Mouse (Mus musculus) heart, adult 9 months (tissue): Measurements from ENCODE around the gene Sco2.
A peak's percentile ranks its signal among the peaks of the same experiment; 100 is the strongest.

Source experiments
- DNase-seq, 2 experiments: peaks; one replicate each; pipeline ENCODE4 v3.0.0; 2022; ENCODE audit warnings: low spot score in 2 of 2

Sco2 gene

DNA sequence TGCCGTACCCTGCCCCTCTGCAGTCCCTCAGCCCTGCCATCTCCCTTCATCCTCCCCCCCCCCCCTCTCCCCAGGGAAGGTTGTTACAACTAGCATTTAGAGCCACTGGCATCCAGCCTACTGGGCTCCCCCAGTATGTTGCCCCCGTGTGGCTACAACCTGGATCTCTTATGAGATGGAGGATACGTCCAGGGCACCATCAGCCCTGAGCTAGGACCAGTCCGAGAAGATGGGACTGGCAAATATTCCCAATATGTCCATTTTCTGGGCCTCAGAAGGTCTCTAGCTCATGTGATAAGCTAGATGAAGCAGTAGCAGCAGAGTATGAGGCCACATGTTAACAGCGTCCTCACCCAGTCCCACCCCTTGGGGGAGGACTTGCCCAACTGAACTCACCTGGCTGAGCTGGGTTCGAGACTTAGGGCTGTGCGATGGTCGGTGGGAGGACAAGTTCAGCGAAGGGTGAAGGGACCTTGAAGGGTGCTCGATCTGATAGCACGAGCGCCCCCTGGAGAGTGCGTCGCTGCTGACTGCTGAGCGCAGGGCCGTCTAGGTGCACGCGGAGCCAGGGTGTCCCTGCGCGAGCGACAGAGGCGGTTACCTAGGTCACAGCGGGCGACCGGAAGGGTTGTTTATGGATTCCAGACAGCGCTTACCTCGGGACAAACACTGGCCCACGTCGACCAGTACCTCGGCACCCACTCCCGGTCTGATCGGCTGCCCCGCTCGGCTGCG is 452 bp downstream of the Sco2 start:
- peak; percentile 82 to 86 for DNase-seq

DNA sequence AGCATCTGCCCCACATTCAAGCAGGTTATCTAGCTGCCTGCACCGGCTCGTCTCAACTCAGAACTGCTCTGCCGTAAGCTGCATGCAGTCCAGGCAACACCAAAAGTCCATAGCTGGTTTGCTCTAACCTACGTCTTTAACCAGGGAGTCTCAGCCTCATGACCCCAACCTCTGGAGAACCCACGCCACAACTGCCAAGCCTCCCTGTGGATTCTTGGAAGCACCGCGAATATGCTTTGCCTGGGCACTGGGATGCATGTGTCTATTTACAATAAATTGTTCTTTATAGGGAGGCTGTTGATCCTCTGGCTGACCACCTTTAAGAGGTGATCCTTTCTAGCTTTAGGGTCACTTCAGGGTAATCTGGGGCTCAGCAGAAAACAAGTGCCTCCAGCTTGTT is 1.1 kb downstream of the Sco2 start:
- no peak for DNase-seq

DNA sequence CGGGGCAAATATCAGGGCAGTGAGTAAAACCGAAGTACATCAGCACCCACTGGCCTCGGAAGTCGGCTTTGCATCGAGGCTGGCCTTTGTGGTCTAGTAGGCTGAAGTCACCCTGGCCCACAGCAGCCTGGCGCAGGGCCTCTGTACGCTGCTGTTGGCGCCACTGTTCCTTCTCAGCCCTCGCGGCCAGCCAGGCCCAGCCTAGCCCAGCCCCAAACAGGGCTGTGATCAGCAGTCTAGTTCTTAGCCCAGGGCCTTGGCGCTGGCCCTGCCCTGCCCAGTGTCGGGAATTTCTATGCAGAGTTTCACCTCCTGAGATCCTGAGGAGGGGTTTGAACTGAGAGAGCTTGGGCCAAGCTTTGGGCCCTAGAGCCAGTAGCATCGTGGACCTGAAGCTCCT is 1.6 kb downstream of the Sco2 start:
- DNase-seq: no peak

GRCm38 (mm10) chr15:89365141-89365551 is 8.5 kb downstream of the Sco2 start:
- DNase-seq: no peak

DNA sequence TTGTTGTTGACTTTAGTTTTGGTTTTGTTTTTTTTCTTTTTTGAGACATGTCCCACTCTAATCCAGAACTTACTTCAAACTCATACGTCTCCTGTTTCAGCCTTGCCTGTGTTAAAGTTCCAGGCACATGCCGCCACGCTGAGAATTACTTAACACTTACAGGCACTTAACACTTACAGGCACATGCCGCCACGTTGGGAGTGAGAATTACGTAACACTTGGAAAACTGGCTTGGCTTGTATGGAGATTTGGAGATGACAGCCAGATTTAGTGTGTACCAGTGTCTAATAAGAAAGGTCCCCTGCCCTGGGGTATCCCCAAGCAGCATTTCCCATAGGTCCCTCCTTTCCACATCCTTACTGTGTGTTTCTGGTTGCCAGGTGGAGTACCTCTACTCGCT is 10.6 kb downstream of the Sco2 start:
- DNase-seq: no peak

DNA sequence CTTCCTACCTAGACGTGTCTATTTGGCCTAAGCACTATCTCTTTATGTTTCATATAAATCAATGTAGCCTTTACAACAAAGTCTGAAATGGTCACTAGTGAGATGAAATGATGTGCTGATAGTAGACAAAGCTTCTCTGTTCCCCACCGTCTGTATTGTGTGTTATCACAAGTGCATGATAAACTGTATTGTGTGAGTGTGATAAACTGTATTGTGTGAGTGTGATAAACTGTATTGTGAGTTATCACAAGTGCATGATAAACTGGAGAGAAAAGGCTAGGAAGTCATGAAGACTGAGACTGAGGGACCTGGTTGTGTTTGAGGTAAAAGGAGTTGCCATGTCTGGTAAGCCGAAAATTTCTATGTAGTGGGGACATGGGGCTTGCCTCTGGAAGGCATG is 14.9 kb downstream of the Sco2 start:
- DNase-seq: no peak

DNA sequence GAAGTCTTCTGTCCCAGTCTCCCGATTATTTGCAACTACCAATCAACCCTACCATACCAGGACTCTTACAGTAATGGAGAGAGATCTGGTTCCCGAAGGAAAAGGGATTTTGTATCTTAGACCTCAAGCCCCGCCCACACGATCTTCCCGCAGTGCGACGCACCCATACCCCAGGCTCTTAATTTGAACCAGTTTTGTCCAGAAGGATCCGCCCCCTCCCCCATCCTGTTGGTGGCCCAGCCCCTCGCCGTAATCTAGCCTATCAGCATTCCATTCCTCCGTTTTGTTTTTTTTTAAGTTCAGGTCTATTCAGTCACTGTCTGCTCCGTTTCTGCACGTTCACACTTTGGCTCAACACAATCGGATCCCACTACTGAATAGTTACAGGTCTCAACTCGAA is 17.3 kb downstream of the Sco2 start:
- DNase-seq: no peak

- peak; percentile 94 to 95 for DNase-seq
These were observed 18.1 kb downstream of the Sco2 start, which contains the start of the genes Lmf2 and Ncaph2 for GRCm38 (mm10) chr15:89355241-89356187. Gene Lmf2 (minus strand): TSS chr15:89355659. Gene Ncaph2 (plus strand): TSS chr15:89355719.

GRCm38 (mm10) chr15:89354455-89354854 is 19.2 kb downstream of the Sco2 start:
- DNase-seq: no peak

DNA sequence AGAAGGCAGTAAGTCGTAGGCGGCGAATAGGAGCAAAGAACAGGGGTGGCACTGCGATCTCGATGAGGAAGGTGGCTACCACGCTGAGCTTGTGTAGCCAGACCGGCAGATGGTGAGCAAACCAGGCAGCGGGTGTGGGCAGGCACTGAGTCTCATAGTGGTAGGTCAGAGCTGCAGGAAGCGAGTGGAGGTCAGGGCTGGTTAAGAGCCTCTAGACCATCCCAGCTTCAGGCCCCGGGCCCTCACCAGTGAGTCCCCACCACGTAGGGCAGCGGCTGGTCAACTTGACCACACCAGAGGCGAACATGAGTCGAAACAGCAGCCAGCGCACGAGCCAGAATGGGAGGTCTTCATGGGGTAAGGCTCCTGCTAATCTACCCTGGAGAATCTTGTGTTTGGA is 19.8 kb downstream of the Sco2 start:
- no peak for DNase-seq

DNA sequence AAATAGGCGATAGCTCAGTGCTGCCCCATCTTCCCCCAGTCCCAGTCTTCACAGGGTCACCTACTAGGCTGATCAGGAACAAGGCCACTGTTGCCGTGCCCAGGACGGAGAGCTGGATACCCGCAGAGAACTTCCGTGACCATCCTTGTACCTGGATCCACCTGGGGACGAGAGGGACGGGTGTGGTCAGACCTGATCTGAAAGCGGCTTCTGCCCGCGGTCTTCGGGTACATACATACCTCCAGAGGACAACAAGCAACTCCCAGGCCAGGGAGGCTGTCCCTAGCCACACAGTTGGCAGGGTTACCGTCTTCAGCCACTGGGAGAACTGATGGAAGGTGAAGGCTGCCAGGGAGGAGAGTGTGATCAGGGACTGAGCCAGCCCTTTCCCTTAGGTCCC is 20.9 kb downstream of the Sco2 start:
- no peak for DNase-seq

GRCm38 (mm10) chr15:89352054-89352453 is 21.6 kb downstream of the Sco2 start:
- DNase-seq: no peak

DNA sequence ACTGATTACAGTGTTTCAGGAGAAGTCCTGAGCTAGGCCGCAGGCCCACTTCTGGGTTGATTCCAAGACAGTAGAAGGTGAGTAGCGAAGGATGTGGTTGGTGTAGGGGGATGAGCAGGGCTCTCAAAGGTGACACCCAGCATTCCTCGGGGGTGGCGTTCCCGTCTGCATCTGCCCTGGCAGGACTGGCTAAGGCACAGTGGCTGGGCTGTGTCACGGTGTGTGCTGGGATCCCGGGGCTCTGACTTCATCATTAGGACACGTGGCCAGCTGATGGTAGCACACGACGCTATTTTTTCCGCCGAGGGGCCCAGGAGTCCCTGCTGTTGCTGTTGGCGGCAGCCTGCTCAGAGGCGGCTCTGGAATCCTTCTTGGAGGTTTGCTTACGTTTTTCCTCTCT is 22.3 kb downstream of the Sco2 start:
- no peak for DNase-seq

DNA sequence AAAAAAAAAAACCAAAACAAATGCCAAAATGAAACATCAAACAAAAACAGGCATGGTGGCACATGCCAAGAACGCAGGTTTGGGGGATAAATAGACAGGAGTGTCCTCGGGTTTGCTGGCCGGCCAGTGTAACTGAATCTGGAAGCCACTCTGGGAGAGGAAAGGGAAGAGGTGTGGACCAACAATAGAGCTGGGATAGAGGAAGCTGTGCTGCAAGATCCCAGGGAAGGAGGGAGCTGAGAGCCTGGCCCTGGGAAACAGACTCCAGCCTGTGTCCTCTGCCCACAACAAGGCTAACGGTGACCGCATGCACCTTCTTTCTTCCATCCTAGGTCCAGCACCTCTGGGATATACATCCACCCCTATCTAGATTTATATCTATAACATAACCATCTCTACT is 23.2 kb downstream of the Sco2 start:
- peak in 1 of 2 experiments; percentile 58 for DNase-seq

DNA sequence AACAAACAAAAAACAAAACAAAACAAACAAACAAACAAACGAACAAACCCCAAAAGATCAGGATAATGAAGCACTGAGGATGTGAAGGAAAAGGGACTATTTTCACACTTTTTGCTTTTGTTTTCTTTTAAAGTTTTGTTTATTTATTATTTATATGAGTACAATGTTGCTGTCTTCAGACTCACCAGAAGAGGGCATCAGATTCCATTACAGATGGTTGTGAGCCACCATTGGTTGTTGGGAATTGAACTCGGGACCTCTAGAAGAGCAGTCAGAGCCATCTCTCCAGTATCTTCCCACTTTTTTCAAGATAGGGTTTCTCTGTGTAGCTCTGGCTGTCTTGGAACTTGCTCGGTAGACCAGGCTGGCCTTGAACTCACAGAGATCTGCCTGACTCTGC is 30.3 kb downstream of the Sco2 start:
- no peak for DNase-seq

- no peak for DNase-seq
These were observed 32.0 kb downstream of the Sco2 start for GRCm38 (mm10) chr15:89341678-89342077.

DNA sequence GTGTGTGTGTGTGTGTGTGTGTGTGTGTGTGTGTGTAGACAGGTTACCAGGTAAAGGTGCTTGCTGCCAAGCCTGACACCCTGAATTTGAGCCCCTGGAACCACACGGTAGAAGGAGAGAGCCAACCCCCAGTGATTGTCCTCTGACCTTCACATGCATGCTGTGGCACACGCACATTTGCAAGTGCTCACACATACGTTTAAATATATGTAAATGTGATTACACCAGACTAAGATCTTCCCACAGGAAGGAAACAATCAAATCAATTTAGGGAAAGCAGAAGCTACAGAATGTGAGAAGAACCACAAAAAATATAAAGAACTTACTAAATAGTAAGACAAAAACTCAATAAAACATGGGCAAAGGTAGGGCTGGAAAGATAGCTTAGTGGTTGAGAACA is 33.5 kb downstream of the Sco2 start:
- DNase-seq: no peak

- no peak for DNase-seq
These were observed 34.0 kb downstream of the Sco2 start for GRCm38 (mm10) chr15:89339696-89340095.

DNA sequence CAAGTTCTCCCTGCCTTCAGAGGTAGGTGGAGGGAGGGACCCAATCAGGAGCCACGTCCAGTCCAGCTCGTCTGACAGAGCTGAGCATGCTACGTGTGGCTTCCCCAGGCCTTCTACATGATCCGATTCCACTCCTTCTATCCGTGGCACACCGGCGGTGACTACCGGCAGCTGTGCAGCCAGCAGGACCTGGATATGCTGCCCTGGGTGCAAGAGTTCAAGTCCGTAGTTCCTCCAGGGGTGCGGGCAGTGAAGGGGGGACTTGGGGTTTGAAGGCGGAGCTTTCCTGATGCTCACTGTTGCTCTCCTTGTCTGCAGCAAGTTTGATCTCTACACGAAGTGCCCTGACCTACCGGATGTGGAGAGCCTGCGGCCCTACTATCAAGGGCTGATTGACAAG is 37.2 kb downstream of the Sco2 start:
- no peak for DNase-seq

GRCm38 (mm10) chr15:89334774-89335537 is 38.7 kb downstream of the Sco2 start:
- DNase-seq: no peak

DNA sequence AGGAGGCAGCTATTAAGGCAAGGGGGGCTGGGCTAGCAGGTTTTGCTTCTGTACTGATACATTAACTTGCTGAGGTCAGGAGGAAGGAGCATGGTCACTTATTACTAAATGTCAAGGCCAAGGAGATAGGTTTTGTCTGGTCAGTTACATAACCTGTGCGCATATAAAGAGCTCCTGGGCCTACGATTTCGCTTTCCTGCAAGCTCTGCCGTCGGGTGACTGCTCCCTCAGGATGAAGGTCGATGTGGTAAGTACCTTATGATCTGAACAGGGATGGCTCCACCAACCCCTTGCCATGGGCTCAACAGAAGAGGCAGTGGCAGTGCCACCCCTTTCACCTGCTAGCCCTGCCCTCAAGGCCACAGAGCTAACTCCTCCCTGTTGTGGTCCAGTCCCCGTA is 39.4 kb downstream of the Sco2 start, which contains the start of gene Miox:
Gene Miox, plus strand, starts transcription at position 128 of the 400 bp plus-strand sequence.
- DNase-seq: no peak

DNA sequence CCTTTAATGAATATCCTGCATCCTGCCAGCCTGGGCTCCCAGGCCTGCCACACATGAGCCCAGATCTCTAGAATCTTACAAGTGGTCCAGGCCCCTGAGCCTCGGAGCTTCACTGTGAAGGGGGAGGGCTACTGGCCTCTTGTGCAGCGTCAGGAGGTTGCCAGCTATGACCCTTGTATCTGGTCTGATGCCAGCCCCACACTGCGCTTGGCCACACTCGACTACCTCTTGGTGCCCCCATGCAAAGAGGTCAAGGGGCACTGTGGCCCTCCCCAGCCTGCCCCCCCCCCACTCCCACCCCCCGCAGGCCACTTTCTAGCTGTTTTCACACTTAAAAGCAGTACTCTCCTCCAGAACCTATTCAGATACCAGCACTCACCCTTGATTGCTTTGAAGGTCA is 47.2 kb downstream of the Sco2 start:
- DNase-seq: no peak
